Mouse (Mus musculus) cerebellum, adult 9-10 months (tissue): Measurements from ENCODE around the gene Sys1.

Experiments used
- DNase-seq: peaks from one replicate; pipeline ENCODE4 v3.0.0; 2022

The Sys1 gene

GRCm38 (mm10) chr2:164435216-164436090, 21.3 kb upstream of the Sys1 start:
- DNase-seq, result no peak

DNA sequence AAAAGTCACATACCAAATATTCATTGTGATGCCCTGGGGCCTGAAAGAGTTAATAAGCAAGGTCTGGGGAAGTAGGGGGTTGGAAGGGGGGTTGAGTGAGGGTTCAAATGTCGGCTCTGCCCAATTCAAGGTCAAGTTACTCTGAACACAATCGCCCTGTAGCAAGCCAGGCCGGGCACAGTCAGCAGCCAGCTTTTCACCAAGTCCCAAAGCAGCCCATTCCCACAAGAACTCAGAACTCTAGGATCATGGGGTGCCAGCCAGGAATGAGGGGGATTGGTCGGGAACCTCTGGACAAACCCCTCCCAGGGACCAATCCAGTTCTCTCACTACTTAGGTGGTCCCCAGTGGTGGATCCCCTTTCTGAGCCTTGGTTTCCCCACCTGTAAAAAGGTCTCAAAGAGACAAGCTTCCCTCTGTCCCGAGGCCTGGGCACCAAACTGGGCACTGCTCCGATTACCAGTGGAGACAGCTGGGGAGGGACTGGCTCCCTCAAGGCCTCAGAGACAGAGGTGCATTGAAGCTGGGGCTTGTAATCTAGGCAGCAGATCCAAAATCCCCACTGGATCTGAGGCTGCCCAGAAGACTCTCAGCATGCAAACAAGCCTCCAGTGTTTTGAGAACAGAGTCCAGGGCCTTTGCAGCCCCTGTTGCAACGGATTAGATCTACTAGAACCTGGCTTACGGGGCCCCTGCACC, 20.4 kb upstream of the Sys1 start:
- no peak for DNase-seq

DNA sequence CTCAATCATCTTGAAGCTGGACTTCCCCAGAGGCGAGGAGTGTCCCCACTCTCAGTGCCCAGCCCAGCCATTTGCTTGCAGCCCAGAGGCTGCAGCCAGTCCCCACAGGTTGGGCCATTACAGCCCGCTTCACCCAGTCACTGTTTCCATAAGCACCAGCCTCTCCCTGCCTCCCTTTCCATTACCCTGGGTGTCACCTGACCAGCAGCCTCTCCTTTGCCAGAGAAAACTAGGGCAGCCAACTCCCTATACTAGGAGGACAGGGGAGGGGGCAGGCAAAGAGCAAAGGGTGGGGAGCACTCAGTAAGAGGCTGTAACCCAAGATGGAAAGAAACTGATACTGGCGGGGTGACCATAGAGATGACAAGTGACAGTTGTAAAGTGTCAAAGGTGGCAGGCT, 19.8 kb upstream of the Sys1 start:
- DNase-seq, result no peak

GRCm38 (mm10) chr2:164437710-164438109, 19.1 kb upstream of the Sys1 start:
- no peak for DNase-seq

DNA sequence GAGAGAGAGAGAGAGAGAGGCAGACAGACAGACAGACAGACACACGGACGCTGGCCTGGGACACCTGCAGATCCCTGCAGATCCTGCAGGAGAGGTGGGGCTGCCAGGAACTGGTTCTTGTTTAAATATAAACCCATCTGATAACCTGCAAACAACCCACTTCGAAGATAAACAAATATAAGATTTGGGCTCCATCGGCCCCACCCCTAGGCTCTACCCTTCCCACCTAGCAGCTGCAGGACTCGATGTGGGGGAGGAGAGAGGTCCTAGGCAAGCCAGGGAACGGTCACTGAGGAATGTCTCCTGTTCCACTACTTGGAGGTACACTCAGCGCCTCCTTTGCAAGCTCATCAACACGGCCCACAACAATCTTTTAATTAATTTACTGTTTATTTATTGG, 18.5 kb upstream of the Sys1 start:
- no peak for DNase-seq

GRCm38 (mm10) chr2:164439001-164439421, 17.8 kb upstream of the Sys1 start:
- no peak for DNase-seq

DNA sequence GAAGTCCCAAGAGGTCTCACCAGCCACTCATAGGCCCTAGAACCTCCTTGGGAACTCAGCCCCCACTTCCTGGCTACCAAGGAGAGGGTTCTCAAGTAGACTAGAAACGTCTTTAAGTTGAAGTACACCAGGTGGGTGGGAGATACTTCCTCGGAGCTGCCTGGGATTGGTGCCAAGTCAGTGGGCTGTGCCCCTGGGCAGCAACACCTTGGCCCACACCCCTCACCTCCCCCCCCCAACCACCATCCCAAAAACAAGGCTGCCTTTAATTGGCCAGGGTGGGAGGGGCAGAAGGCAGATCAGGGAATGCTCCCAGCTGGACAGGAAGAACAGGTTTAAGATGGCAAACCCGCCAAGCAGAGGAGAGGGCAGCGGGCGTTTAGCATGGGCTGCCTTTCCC, 16.4 kb upstream of the Sys1 start:
- no peak for DNase-seq

DNA sequence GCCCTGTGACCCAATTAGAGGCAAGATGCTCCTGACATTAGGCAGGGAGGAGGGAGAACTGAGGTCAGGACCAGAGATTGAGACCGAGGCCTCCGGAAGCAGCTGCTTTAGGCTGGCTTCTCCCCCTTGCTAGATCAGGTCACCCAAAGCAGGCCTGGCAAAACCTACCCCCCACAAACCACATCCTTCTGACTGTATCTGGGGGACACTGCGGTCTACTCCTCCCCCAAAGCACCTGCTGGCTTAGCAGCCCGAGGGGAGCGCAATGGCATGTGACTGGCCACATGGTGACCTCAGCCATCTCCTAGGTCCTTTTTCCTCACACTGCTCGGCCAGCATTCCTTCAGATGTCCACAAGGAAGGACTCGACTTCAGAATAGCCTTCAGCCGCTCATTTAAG, 15.6 kb upstream of the Sys1 start:
- no peak for DNase-seq

- no peak for DNase-seq
Observed at GRCm38 (mm10) chr2:164441731-164442130, 15.0 kb upstream of the Sys1 start.

DNA sequence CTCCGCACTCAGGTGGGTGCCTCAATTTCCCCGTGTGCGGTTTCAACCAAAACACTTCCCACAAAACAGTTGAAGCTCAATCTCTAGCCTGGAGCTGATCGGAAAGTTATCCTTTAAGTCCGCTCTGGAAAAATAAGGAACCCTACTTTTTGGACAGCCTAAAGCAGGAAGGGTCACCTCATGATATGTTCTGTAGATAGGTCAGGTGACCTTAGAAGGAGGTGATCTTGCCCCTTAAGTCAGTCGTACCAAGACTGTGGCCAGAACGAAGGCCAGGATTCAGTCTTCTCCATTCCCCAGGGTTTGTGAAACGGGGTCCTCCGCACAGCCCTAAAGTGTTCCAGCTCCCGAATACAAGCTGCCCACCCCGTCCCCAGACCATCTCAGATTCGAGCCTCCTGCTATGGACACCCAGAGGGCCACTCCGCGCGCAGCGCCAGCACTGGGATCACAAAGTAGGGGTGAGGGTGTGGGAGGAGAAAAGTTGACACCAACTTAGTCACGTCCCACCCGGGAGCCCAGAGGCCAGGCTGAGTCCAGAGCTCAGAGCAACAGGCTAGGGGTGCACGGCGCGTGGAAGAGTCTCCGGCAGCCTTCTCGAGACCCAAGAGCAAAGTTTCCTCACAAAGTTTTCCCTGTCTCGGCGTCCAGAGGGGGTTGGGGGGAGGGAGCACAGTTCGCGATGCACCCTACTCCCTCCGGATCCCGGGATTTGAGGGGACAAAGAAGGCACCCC, 14.3 kb upstream of the Sys1 start:
- no peak for DNase-seq

- DNase-seq, result no peak
Observed at GRCm38 (mm10) chr2:164443051-164443437, 13.7 kb upstream of the Sys1 start.

DNA sequence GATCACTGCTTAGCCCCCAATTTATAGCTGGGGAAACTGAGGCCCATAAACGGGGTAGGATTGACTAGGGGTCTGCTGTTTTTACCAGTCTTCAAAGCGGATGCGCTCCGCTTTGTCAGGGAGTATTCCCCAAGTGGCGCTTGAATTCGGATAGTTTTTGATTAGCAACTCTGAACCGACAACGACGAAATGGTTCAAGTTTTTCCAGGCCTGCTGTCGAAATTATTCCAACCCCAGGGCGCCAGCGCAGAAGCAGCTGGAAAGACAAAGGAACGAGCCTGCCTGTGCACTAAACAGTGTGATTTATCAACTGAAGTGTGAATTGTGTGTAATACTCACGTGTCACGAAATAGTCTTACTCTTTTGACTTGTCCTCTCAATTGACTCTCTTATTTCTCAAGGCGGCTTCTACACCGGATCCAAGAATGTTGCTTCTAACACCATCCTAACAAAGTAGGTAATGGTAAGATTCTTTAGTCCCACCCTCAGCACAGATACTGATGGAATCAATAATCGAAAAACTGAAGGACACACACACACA, 13.2 kb upstream of the Sys1 start, which contains the start of gene Sdc4:
Sdc4 (minus strand) TSS at position 428 of the 541 bp plus-strand sequence.
- no peak for DNase-seq

DNA sequence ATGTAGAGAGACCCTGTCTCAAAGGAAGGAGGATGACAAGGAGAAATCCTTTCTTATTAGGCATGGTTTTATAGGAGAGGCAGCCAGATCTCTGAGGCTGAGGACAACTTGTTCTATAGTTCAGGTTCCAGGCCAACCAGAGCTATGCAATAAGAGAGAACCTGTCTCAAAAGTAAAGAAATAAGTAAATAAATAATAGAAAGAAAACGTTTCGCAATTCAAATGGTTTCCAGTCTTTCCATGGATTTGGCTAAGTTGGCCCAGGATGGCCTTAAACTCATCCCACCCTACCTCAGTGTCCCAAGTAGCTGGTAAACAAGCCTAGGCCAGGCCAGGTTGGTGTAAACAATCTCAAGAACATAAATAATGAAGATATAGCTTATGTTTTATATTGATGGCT, 12.1 kb upstream of the Sys1 start:
- DNase-seq, result no peak

GRCm38 (mm10) chr2:164445399-164446085, 11.2 kb upstream of the Sys1 start:
- no peak for DNase-seq

DNA sequence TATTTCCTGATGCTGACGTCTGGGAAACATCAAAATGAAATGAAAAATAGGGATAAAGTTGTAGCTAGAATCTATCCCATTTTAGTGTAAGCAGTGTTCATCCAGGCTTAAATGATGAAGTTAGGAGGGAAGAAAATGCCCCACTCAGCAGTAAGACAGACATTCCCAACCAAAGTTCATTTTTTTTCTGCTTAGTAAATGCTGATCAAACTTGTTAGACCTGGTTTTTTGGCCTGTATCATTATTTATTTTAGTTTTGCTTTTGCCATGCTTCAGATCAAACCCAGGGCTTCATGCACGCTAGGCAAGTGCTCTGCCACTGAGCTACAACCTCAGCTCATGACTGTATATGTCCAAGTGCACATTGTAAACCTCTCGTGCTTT, 10.7 kb upstream of the Sys1 start:
- no peak for DNase-seq

DNA sequence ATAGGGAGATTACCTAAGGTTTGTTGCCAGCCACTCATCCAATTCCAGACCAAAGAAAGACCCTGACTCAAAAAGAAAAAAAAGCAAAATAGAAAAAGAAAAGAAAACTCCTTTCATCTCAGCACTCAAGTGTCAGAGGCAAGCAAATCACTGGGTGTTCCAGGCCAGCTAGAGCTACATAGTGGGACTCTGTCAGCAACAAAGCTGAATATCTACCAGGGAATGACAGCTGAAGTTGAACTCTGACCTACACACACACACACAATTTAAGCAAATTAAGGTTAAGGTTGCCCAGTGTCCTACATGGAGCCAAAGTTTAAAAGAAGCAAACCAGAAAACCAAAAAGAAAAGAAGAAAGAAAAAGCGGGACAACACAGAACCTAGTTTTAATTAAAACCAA, 8.6 kb upstream of the Sys1 start:
- no peak for DNase-seq

GRCm38 (mm10) chr2:164448921-164449320, 7.8 kb upstream of the Sys1 start:
- no peak for DNase-seq

GRCm38 (mm10) chr2:164449341-164450042, 7.3 kb upstream of the Sys1 start:
- DNase-seq, result no peak

DNA sequence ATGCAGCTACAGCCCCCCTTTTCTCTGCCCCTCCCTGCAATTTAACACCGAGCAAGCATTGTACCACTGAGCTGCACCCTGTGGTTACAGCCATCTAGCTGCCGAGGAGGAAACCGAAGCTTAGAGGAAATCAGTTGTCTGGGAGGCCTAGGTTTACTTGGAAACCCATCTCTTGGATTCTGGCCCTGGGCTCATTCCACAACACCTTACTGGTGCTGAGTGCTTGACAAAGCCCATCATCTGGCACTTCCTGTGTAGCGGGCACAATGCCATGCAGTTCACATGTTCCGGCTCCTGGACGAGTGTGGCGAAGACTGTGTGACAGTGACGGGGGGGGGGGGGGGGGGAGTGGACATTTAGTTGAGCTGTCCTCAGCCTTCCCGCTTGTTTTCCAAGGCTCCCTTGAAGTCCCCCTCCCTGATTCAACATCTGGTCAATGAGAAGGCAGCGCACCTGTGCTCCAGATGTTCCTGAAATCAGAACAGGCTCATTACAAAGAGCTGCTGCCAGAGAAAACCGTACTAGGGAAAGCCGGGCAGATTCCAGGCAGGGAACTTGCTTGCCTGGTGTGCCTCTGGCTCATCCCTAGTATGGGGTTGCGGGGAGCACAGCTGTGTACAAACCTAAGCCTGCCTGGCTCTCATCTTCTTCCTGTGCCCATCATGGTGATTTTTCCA, 4.6 kb upstream of the Sys1 start:
- DNase-seq, result no peak

- DNase-seq, result no peak
Observed at GRCm38 (mm10) chr2:164453047-164453757, 3.6 kb upstream of the Sys1 start.
